Mouse (Mus musculus) left cerebral cortex, adult 11 months (tissue): ENCODE data around the gene Focad.

ENCODE experiments used
- DNase-seq: peaks from one replicate; pipeline ENCODE4 v3.0.0; 2022; ENCODE audit warnings: low spot score

The Focad gene

GRCm38 (mm10) chr4:88155490-88156160 is 61.2 kb downstream of the Focad start:
- DNase-seq, result no peak

GRCm38 (mm10) chr4:88156961-88157360 is 62.5 kb downstream of the Focad start:
- DNase-seq, result no peak

GRCm38 (mm10) chr4:88157644-88158043 is 63.2 kb downstream of the Focad start:
- no peak for DNase-seq

GRCm38 (mm10) chr4:88159256-88159655 is 64.8 kb downstream of the Focad start:
- no peak for DNase-seq

- no peak for DNase-seq
Observed at GRCm38 (mm10) chr4:88159700-88160099, 65.3 kb downstream of the Focad start.

GRCm38 (mm10) chr4:88163511-88164247 is 69.2 kb downstream of the Focad start:
- DNase-seq, result no peak

GRCm38 (mm10) chr4:88167008-88167862 is 72.8 kb downstream of the Focad start:
- DNase-seq, result no peak

GRCm38 (mm10) chr4:88175058-88175974 is 80.9 kb downstream of the Focad start:
- no peak for DNase-seq

- no peak for DNase-seq
Observed at GRCm38 (mm10) chr4:88179296-88179695, 84.9 kb downstream of the Focad start.

GRCm38 (mm10) chr4:88184293-88184692 is 89.9 kb downstream of the Focad start:
- DNase-seq, result no peak

- no peak for DNase-seq
Observed at GRCm38 (mm10) chr4:88185872-88186426, 91.5 kb downstream of the Focad start.

- no peak for DNase-seq
Observed at GRCm38 (mm10) chr4:88187649-88188048, 93.2 kb downstream of the Focad start.

GRCm38 (mm10) chr4:88189495-88189894 is 95.1 kb downstream of the Focad start:
- DNase-seq, result no peak

GRCm38 (mm10) chr4:88194256-88194655 is 99.8 kb downstream of the Focad start:
- DNase-seq, result no peak

GRCm38 (mm10) chr4:88195898-88196495 is 101.6 kb downstream of the Focad start:
- no peak for DNase-seq

- no peak for DNase-seq
Observed at GRCm38 (mm10) chr4:88196500-88196912, 102.1 kb downstream of the Focad start.

- DNase-seq, result no peak
Observed at GRCm38 (mm10) chr4:88197244-88197643, 102.8 kb downstream of the Focad start.

- DNase-seq, result no peak
Observed at GRCm38 (mm10) chr4:88199186-88199585, 104.8 kb downstream of the Focad start.

- no peak for DNase-seq
Observed at GRCm38 (mm10) chr4:88201047-88201446, 106.6 kb downstream of the Focad start.

- no peak for DNase-seq
Observed at GRCm38 (mm10) chr4:88208676-88209075, 114.2 kb downstream of the Focad start.

GRCm38 (mm10) chr4:88209351-88209814 is 115.0 kb downstream of the Focad start:
- peak; percentile 28 for DNase-seq
